Mouse (Mus musculus) forebrain, postnatal 0 days (tissue): ENCODE measurements around the gene Epm2a. TPM values are rescaled to one million over a fixed set of nuclear protein-coding genes. Genes with fewer than 3 reads are reported as not detected.
"Not testable (repeated sequence)": the region's sequence is repeated elsewhere in the genome, so short reads cannot be mapped to it uniquely, and the experiment has no call there.

ENCODE experiments used
- ATAC-seq: fragments of 200-750 bp; cut with Nextera tagmentation; 2 replicates; pipeline ENCODE4 v1.8.0; 2017; ENCODE audit warnings: mild to moderate bottlenecking, moderate library complexity
- DNase-seq: peaks from one replicate; pipeline ENCODE4 v3.0.0-alpha.2; 2015
- H3K27ac ChIP-seq: fragments of 300-500 bp; sonication (generic); 2 replicates; pipeline ENCODE4 v1.5.1; 2014; ENCODE audit warnings: low read depth, mild to moderate bottlenecking, antibody characterized with exemption, low read length, moderate library complexity, mixed read lengths
- H3K27me3 ChIP-seq: fragments of 300-500 bp; sonication (generic); 2 replicates; pipeline ENCODE4 v1.6.1; 2014; ENCODE audit warnings: mild to moderate bottlenecking, low read length, mixed read lengths; ENCODE audit not compliant: insufficient read depth
- H3K36me3 ChIP-seq: fragments of 300-500 bp; sonication (generic); 2 replicates; pipeline ENCODE4 v1.6.1; 2014; ENCODE audit warnings: mild to moderate bottlenecking, moderate library complexity; ENCODE audit not compliant: insufficient read depth
- H3K4me1 ChIP-seq: fragments of 300-500 bp; sonication (generic); 2 replicates; pipeline ENCODE4 v1.6.1; 2014; ENCODE audit warnings: antibody characterized with exemption; ENCODE audit not compliant: insufficient read depth
- H3K4me2 ChIP-seq: fragments of 300-500 bp; sonication (generic); 2 replicates; pipeline ENCODE4 v1.6.1; 2014; ENCODE audit warnings: low read depth, mild to moderate bottlenecking, moderate library complexity
- H3K4me3 ChIP-seq: fragments of 300-500 bp; sonication (generic); 2 replicates; pipeline ENCODE4 v1.5.1; 2014; ENCODE audit warnings: low read depth, low read length, mixed read lengths
- H3K9ac ChIP-seq: fragments of 300-500 bp; sonication (generic); 2 replicates; pipeline ENCODE4 v1.6.1; 2014; ENCODE audit warnings: mild to moderate bottlenecking
- H3K9me3 ChIP-seq: fragments of 300-500 bp; sonication (generic); 2 replicates; pipeline ENCODE4 v1.6.1; 2016; ENCODE audit warnings: low read length
- CTCF ChIP-seq: sonication (generic); IDR thresholded peaks from 2 replicates; pipeline ENCODE4 v1.5.1; 2016; ENCODE audit warnings: antibody characterized with exemption, control low read depth, low read depth
- WGBS: fragments of 180-500 bp; shearing (Covaris S2); extraction: QIAGEN DNeasy Blood & Tissue Kit; methylation state at CpG from one replicate; pipeline ENCODE4 v1.1.7; 2014; 5-methylcytosine and 5-hydroxymethylcytosine counted together
- polyA plus RNA-seq: library from polyadenylated mRNA; unstranded; fragments of >200 nt; fragmentation: Nextera tagmentation; extraction: Ambion mirVana; gene quantifications from 2 replicates; pipeline ENCODE4 v1.2.1, GENCODE M21; 2015
- total RNA-seq: library from RNA; depleted of rRNA; stranded (reverse); fragments of >200 nt; gene quantifications from 2 replicates; pipeline ENCODE4 v1.2.3, GENCODE M21; 2014

The Epm2a gene
- total and polyA plus RNA-seq, 2 experiments from 2014 or later: 2.8 to 35.7 TPM

GRCm38 (mm10) chr10:11319446-11319970 is 23.7 kb upstream of the Epm2a start:
- Histone ChIP-seq H3K27me3 (no peaks in the 10 kb centered on the region), H3K4me2 (no peak overlapping the region), H3K9me3 (no peaks in the 10 kb centered on the region), H3K4me3 (no peak overlapping the region), H3K27ac (no peak overlapping the region), H3K36me3 (no peaks in the 10 kb centered on the region), H3K4me1 (no peaks in the 10 kb centered on the region), H3K9ac (no peak overlapping the region)
- WGBS: 88% methylated on average over 1 of the region's 1 CpGs
- ATAC-seq (no peak), DNase-seq (no peak)
- no peak for TF ChIP-seq CTCF

GRCm38 (mm10) chr10:11322316-11322715 is 20.9 kb upstream of the Epm2a start:
- Histone ChIP-seq H3K9me3 (no peaks in the 10 kb centered on the region), H3K4me2 (no peak overlapping the region), H3K4me1 (no peaks in the 10 kb centered on the region), H3K9ac (no peak overlapping the region), H3K36me3 (no peaks in the 10 kb centered on the region), H3K27me3 (no peaks in the 10 kb centered on the region), H3K4me3 (no peak overlapping the region), H3K27ac (no peak overlapping the region)
- WGBS: 94% methylated on average over 7 of the region's 7 CpGs
- TF ChIP-seq CTCF: no peak
- ATAC-seq (no peak), DNase-seq (no peak)

- Histone ChIP-seq H3K4me1 (no peaks in the 10 kb centered on the region), H3K27me3 (no peaks in the 10 kb centered on the region), H3K27ac (no peak overlapping the region), H3K36me3 (no peaks in the 10 kb centered on the region), H3K4me3 (no peak overlapping the region), H3K9me3 (no peaks in the 10 kb centered on the region), H3K4me2 (no peak overlapping the region), H3K9ac (no peak overlapping the region)
- no peak for TF ChIP-seq CTCF
- DNase-seq (no peak), ATAC-seq (no peak)
- WGBS: 76% methylated on average over 4 of the region's 4 CpGs
Measured at GRCm38 (mm10) chr10:11323202-11323898, 19.9 kb upstream of the Epm2a start.

GRCm38 (mm10) chr10:11326526-11326925 is 16.7 kb upstream of the Epm2a start:
- Histone ChIP-seq H3K36me3 (no peaks in the 10 kb centered on the region), H3K4me3 (no peak overlapping the region), H3K9ac (no peak overlapping the region), H3K27ac (no peak overlapping the region), H3K27me3 (no peaks in the 10 kb centered on the region), H3K9me3 (no peaks in the 10 kb centered on the region), H3K4me1 (no peaks in the 10 kb centered on the region), H3K4me2 (no peak overlapping the region)
- DNase-seq (no peak), ATAC-seq (no peak)
- WGBS: 92% methylated on average over 3 of the region's 3 CpGs
- TF ChIP-seq CTCF: peak; percentile 42

- 0 out of 2 replicates have a peak overlapping the region, but pooled peaks have one; percentile 70 for H3K4me2 ChIP-seq
Measured at GRCm38 (mm10) chr10:11344536-11345468, 1.6 kb downstream of the Epm2a start.

GRCm38 (mm10) chr10:11350243-11350974 is 7.2 kb downstream of the Epm2a start:
- not testable (repeated sequence) for DNase-seq, H3K36me3 ChIP-seq, H3K4me3 ChIP-seq, H3K27me3 ChIP-seq, H3K4me2 ChIP-seq, H3K9ac ChIP-seq, ATAC-seq, H3K4me1 ChIP-seq, H3K27ac ChIP-seq, H3K9me3 ChIP-seq
- 87% methylated on average over 3 of the region's 3 CpGs for WGBS

More at GRCm38 (mm10) chr10:11344536-11345468, 1.6 kb downstream of the Epm2a start:
- ATAC-seq: no peak
- Histone ChIP-seq H3K9ac (no peak overlapping the region), H3K27me3 (no peaks in the 10 kb centered on the region), H3K9me3 (no peaks in the 10 kb centered on the region), H3K4me3 (no peak overlapping the region), H3K36me3 (no peaks in the 10 kb centered on the region), H3K27ac (no peak overlapping the region), H3K4me1 (no peaks in the 10 kb centered on the region)
- DNase-seq: peak; percentile 11
- no peak for TF ChIP-seq CTCF
- 74% methylated on average over 18 of the region's 18 CpGs for WGBS
